Comparison of ENCODE assay signal across 8 mouse cellular contexts in genomic region chr5:115235323-115235771, GRCm38 (mm10). TPM values are rescaled to one million over a fixed set of nuclear protein-coding genes. Genes with fewer than 3 reads are reported as not detected.
DNase-seq lines count a peak whose midpoint lies in the region; ATAC-seq lines count a peak whose summit lies in the region.

No protein-coding gene starts in this region.

- H3K27ac ChIP-seq in heart, embryonic 11.5 days (ENCODE audit: low read depth, low read length): no peak overlapping the region
- peak overlapping the region; percentile 38 for H3K27ac ChIP-seq in kidney, embryonic 15.5 days
- H3K27ac ChIP-seq in limb, embryonic 15.5 days: peak overlapping the region; percentile 33; the same call in 1 of the 2 replicates
- H3K27ac ChIP-seq in midbrain, embryonic 15.5 days: peak overlapping the region; percentile 16
- H3K27ac ChIP-seq in stomach, embryonic 16.5 days (ENCODE audit: low read length): peak overlapping the region; percentile 31; the same call in 1 of the 2 replicates

- H3K4me1 ChIP-seq in erythroblast, embryonic 14.5 days (ENCODE audit: control insufficient read depth): peaks cover 46% of the 10 kb centered on the region
- H3K4me1 ChIP-seq in heart, embryonic 11.5 days (ENCODE audit: control insufficient read depth, insufficient read depth, low read length): peaks cover 16% of the 10 kb centered on the region
- H3K4me1 ChIP-seq in kidney, embryonic 15.5 days: peaks cover 38% of the 10 kb centered on the region
- peaks cover 26% of the 10 kb centered on the region for H3K4me1 ChIP-seq in limb, embryonic 15.5 days
- H3K4me1 ChIP-seq in midbrain, embryonic 15.5 days: peaks cover 22% of the 10 kb centered on the region
- peaks cover 10% of the 10 kb centered on the region for H3K4me1 ChIP-seq in stomach, embryonic 16.5 days (ENCODE audit: control insufficient read depth, insufficient read depth, low read length)

- H3K36me3 ChIP-seq in erythroblast, embryonic 14.5 days (ENCODE audit: control insufficient read depth): peaks cover 19% of the 10 kb centered on the region
- H3K36me3 ChIP-seq in heart, embryonic 11.5 days (ENCODE audit: control insufficient read depth, insufficient read depth, low read length): peaks cover 3% of the 10 kb centered on the region
- H3K36me3 ChIP-seq in kidney, embryonic 15.5 days: peaks cover 8% of the 10 kb centered on the region
- H3K36me3 ChIP-seq in limb, embryonic 15.5 days: peaks cover 7% of the 10 kb centered on the region
- H3K36me3 ChIP-seq in midbrain, embryonic 15.5 days (replicated peaks): peaks cover 5% of the 10 kb centered on the region
- peaks cover 4% of the 10 kb centered on the region; the same call in 1 of the 2 replicates for H3K36me3 ChIP-seq in stomach, embryonic 16.5 days (ENCODE audit: control insufficient read depth, insufficient read depth, low read length)

- peak overlapping the region; percentile 63 for H3K4me3 ChIP-seq in erythroblast, embryonic 14.5 days (replicated peaks)
- H3K4me3 ChIP-seq in heart, embryonic 11.5 days (ENCODE audit: low read depth, low read length): peak overlapping the region; percentile 53
- H3K4me3 ChIP-seq in kidney, embryonic 15.5 days (replicated peaks): peak overlapping the region; percentile 55
- H3K4me3 ChIP-seq in limb, embryonic 15.5 days: peak overlapping the region; percentile 58
- peak overlapping the region; percentile 46 for H3K4me3 ChIP-seq in midbrain, embryonic 15.5 days
- peak overlapping the region; percentile 69 for H3K4me3 ChIP-seq in stomach, embryonic 16.5 days (replicated peaks; ENCODE audit: low read length)

- peak overlapping the region; percentile 67 for H3K9ac ChIP-seq in heart, embryonic 11.5 days (ENCODE audit: low read depth, low read length)
- H3K9ac ChIP-seq in kidney, embryonic 15.5 days: peak overlapping the region; percentile 55
- peak overlapping the region; percentile 56 for H3K9ac ChIP-seq in limb, embryonic 15.5 days
- H3K9ac ChIP-seq in midbrain, embryonic 15.5 days: peak overlapping the region; percentile 60
- H3K9ac ChIP-seq in stomach, embryonic 16.5 days (ENCODE audit: low read length): peak overlapping the region; percentile 77

- under 1% methylated on average over 44 of the region's 45 CpGs for WGBS in heart, embryonic 11.5 days (ENCODE audit: insufficient replicate concordance)
- WGBS in kidney, embryonic 15.5 days: under 1% methylated on average over 44 of the region's 45 CpGs
- WGBS in limb, embryonic 15.5 days: 0% methylated on average over 45 of the region's 45 CpGs
- WGBS in midbrain, embryonic 15.5 days: under 1% methylated on average over 45 of the region's 45 CpGs
- under 1% methylated on average over 45 of the region's 45 CpGs for WGBS in stomach, embryonic 16.5 days

- 0 out of 2 replicates have a peak, but pooled peaks have one; percentile 15 for ATAC-seq in heart, embryonic 11.5 days (replicated peaks; ENCODE audit: insufficient number of reproducible peaks, low FRiP score, low TSS enrichment)
- ATAC-seq in kidney, embryonic 15.5 days (replicated peaks; ENCODE audit: low FRiP score): peak; percentile 46; the same call in 1 of the 2 replicates
- ATAC-seq in limb, embryonic 15.5 days (ENCODE audit: insufficient number of reproducible peaks, low FRiP score, low TSS enrichment, low read depth): no peak; the same call in 1 of the 2 replicates
- ATAC-seq in midbrain, embryonic 15.5 days (replicated peaks): peak; percentile 65
- ATAC-seq in stomach, embryonic 16.5 days (ENCODE audit: insufficient read depth, low FRiP score): peak; percentile 39; the same call in 1 of the 2 replicates

- H3K9me3 ChIP-seq in erythroblast, embryonic 14.5 days (ENCODE audit: control insufficient read depth, low read length): no peaks in the 10 kb centered on the region; the same call in 1 of the 2 replicates
- no peaks in the 10 kb centered on the region for H3K9me3 ChIP-seq in heart, embryonic 11.5 days (replicated peaks; ENCODE audit: control insufficient read depth, low read length)
- no peaks in the 10 kb centered on the region for H3K9me3 ChIP-seq in kidney, embryonic 15.5 days (replicated peaks)
- no peaks in the 10 kb centered on the region for H3K9me3 ChIP-seq in limb, embryonic 15.5 days
- no peaks in the 10 kb centered on the region for H3K9me3 ChIP-seq in midbrain, embryonic 15.5 days
- no peaks in the 10 kb centered on the region for H3K9me3 ChIP-seq in stomach, embryonic 16.5 days (replicated peaks; ENCODE audit: control insufficient read depth, low read length)

- peak overlapping the region; percentile 82 for H3K4me2 ChIP-seq in heart, embryonic 11.5 days
- peak overlapping the region; percentile 91 for H3K4me2 ChIP-seq in kidney, embryonic 15.5 days
- peak overlapping the region; percentile 93 for H3K4me2 ChIP-seq in limb, embryonic 15.5 days
- H3K4me2 ChIP-seq in midbrain, embryonic 15.5 days: peak overlapping the region; percentile 69
- peak overlapping the region; percentile 84 for H3K4me2 ChIP-seq in stomach, embryonic 16.5 days (ENCODE audit: low read depth, low read length)

- peaks cover 54% of the 10 kb centered on the region for H3K27me3 ChIP-seq in erythroblast, embryonic 14.5 days (ENCODE audit: control insufficient read depth)
- peaks cover 9% of the 10 kb centered on the region; the same call in 1 of the 2 replicates for H3K27me3 ChIP-seq in heart, embryonic 11.5 days (ENCODE audit: control insufficient read depth, insufficient read depth, low read length)
- H3K27me3 ChIP-seq in kidney, embryonic 15.5 days: peaks cover 23% of the 10 kb centered on the region
- peaks cover 20% of the 10 kb centered on the region; the same call in 1 of the 2 replicates for H3K27me3 ChIP-seq in limb, embryonic 15.5 days
- H3K27me3 ChIP-seq in midbrain, embryonic 15.5 days (replicated peaks): peaks cover 12% of the 10 kb centered on the region
- 0 out of 2 replicates have a peak, but pooled peaks cover 2% of the 10 kb centered on the region for H3K27me3 ChIP-seq in stomach, embryonic 16.5 days (ENCODE audit: control insufficient read depth, insufficient read depth, low read length)

- DNase-seq in CD4-positive helper T cell, adult 2 months (ENCODE audit: low read depth, low spot score): peak; percentile 89
- peak; percentile 79 for DNase-seq in adrenal gland, postnatal 14 days

RNA-seq across cellular contexts. Expression of gene Pop5, which starts 0.3 kb away (rescaled TPM):
- total RNA-seq in adrenal gland, postnatal 14 days (2021): 92.6 and 92.9 TPM in 2 replicates
- polyA plus RNA-seq in erythroblast, embryonic 14.5 days (2012): 12.0 and 13.2 TPM in 2 replicates
- 86.9 and 90.6 TPM in 2 replicates for polyA plus RNA-seq in heart, embryonic 11.5 days (2014; fragmentation: Nextera tagmentation; extraction: Ambion mirVana)
- 114 and 123 TPM in 2 replicates for polyA plus RNA-seq in kidney, embryonic 15.5 days (2015; fragmentation: Nextera tagmentation; extraction: Ambion mirVana)
- polyA plus RNA-seq in limb, embryonic 15.5 days (2015; fragmentation: Nextera tagmentation; extraction: Ambion mirVana): 96.2 and 97.1 TPM in 2 replicates
- polyA plus RNA-seq in midbrain, embryonic 15.5 days (2015; fragmentation: Nextera tagmentation; extraction: Ambion mirVana): 93.6 and 94.4 TPM in 2 replicates
- polyA plus RNA-seq in stomach, embryonic 16.5 days (2015; fragmentation: Nextera tagmentation; extraction: Ambion mirVana): 88.6 and 100 TPM in 2 replicates

RNA-seq across cellular contexts. Expression of gene Rnf10, which starts 37.4 kb away (rescaled TPM):
- total RNA-seq in adrenal gland, postnatal 14 days (2021): 259 and 262 TPM in 2 replicates
- 97.3 and 107 TPM in 2 replicates for polyA plus RNA-seq in erythroblast, embryonic 14.5 days (2012)
- 58.0 and 77.3 TPM in 2 replicates for polyA plus RNA-seq in heart, embryonic 11.5 days (2014; fragmentation: Nextera tagmentation; extraction: Ambion mirVana)
- 134 and 142 TPM in 2 replicates for polyA plus RNA-seq in kidney, embryonic 15.5 days (2015; fragmentation: Nextera tagmentation; extraction: Ambion mirVana)
- 108 and 135 TPM in 2 replicates for polyA plus RNA-seq in limb, embryonic 15.5 days (2015; fragmentation: Nextera tagmentation; extraction: Ambion mirVana)
- 202 and 219 TPM in 2 replicates for polyA plus RNA-seq in midbrain, embryonic 15.5 days (2015; fragmentation: Nextera tagmentation; extraction: Ambion mirVana)
- 85.1 and 99.8 TPM in 2 replicates for polyA plus RNA-seq in stomach, embryonic 16.5 days (2015; fragmentation: Nextera tagmentation; extraction: Ambion mirVana)

RNA-seq across cellular contexts. Expression of gene Cabp1, which starts 41.2 kb away (rescaled TPM):
- 9.9 and 11.1 TPM in 2 replicates for total RNA-seq in adrenal gland, postnatal 14 days (2021)
- not detected in 2 replicates for polyA plus RNA-seq in erythroblast, embryonic 14.5 days (2012)
- polyA plus RNA-seq in heart, embryonic 11.5 days (2014; fragmentation: Nextera tagmentation; extraction: Ambion mirVana): 0.63 and 1.3 TPM in 2 replicates
- 1.7 TPM in 2 replicates for polyA plus RNA-seq in kidney, embryonic 15.5 days (2015; fragmentation: Nextera tagmentation; extraction: Ambion mirVana)
- 1.2 and 1.3 TPM in 2 replicates for polyA plus RNA-seq in limb, embryonic 15.5 days (2015; fragmentation: Nextera tagmentation; extraction: Ambion mirVana)
- 5.2 and 6.0 TPM in 2 replicates for polyA plus RNA-seq in midbrain, embryonic 15.5 days (2015; fragmentation: Nextera tagmentation; extraction: Ambion mirVana)
- polyA plus RNA-seq in stomach, embryonic 16.5 days (2015; fragmentation: Nextera tagmentation; extraction: Ambion mirVana): 0.65 and 1.4 TPM in 2 replicates

RNA-seq across cellular contexts. Expression of gene Coq5, which starts 44.1 kb away (rescaled TPM):
- total RNA-seq in adrenal gland, postnatal 14 days (2021): 80.4 and 83.1 TPM in 2 replicates
- 1.6 and 1.9 TPM in 2 replicates for polyA plus RNA-seq in erythroblast, embryonic 14.5 days (2012)
- 79.6 and 81.8 TPM in 2 replicates for polyA plus RNA-seq in heart, embryonic 11.5 days (2014; fragmentation: Nextera tagmentation; extraction: Ambion mirVana)
- polyA plus RNA-seq in kidney, embryonic 15.5 days (2015; fragmentation: Nextera tagmentation; extraction: Ambion mirVana): 51.0 and 51.2 TPM in 2 replicates
- polyA plus RNA-seq in limb, embryonic 15.5 days (2015; fragmentation: Nextera tagmentation; extraction: Ambion mirVana): 36.4 and 43.7 TPM in 2 replicates
- polyA plus RNA-seq in midbrain, embryonic 15.5 days (2015; fragmentation: Nextera tagmentation; extraction: Ambion mirVana): 57.0 and 57.2 TPM in 2 replicates
- polyA plus RNA-seq in stomach, embryonic 16.5 days (2015; fragmentation: Nextera tagmentation; extraction: Ambion mirVana): 46.5 and 49.2 TPM in 2 replicates
